Mouse (Mus musculus): ENCODE data around the gene Zkscan5. TPM values are rescaled to one million over a fixed set of nuclear protein-coding genes. Genes with fewer than 3 reads are reported as not detected.

Gene Zkscan5
- 10 to 100 TPM; 10.8 to 11.9 TPM for total RNA-seq (2021)

GRCm38 (mm10) chr5:145203936-145204691 is at the start of gene Zkscan5:
TSS of gene Zkscan5 (plus strand) at chr5:145204562.
- peak; percentile 95 to 96 for DNase-seq (ENCODE audit: low spot score in 2 of 2)
- intact Hi-C loops (cut with DNase I) = loop anchor here (2.0 kb wide), 2 partner anchors 27 to 77 kb away; partner anchors contain the start of genes Zfp655 and Zscan25

- intact Hi-C loops (cut with DNase I) = no loop called here
Observed at GRCm38 (mm10) chr5:145161361-145161760, 43.0 kb upstream of the Zkscan5 start.

GRCm38 (mm10) chr5:145164710-145165109 is 39.7 kb upstream of the Zkscan5 start:
- intact Hi-C loops (cut with DNase I) = no loop called here
- DNase-seq (ENCODE audit: low spot score in 2 of 2) = no peak

More at GRCm38 (mm10) chr5:145161361-145161760, 43.0 kb upstream of the Zkscan5 start:
- no peak for DNase-seq (ENCODE audit: low spot score in 2 of 2)

DNA sequence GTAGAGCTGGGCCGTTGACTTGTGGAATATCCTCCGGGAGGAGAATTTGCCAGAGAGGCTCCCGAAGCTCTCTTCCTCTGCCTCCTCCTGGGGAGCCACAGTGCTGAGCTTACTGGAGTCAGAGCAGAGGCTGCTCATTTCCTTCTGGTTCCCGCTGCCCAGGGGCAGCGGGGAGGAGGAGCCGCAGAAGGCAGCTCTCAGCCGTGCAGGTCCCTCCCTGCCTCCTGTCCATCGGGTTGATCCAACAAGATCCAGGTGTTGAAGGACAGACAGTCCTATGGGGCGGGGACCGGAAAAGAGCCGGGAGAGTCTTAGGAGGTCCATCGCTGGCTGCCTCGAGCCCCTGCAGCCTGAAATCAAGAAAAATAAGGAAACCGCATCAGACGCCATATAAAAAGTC is 39.2 kb upstream of the Zkscan5 start:
- no peak for DNase-seq (ENCODE audit: low spot score in 2 of 2)
- intact Hi-C loops (cut with DNase I) = no loop called here

DNA sequence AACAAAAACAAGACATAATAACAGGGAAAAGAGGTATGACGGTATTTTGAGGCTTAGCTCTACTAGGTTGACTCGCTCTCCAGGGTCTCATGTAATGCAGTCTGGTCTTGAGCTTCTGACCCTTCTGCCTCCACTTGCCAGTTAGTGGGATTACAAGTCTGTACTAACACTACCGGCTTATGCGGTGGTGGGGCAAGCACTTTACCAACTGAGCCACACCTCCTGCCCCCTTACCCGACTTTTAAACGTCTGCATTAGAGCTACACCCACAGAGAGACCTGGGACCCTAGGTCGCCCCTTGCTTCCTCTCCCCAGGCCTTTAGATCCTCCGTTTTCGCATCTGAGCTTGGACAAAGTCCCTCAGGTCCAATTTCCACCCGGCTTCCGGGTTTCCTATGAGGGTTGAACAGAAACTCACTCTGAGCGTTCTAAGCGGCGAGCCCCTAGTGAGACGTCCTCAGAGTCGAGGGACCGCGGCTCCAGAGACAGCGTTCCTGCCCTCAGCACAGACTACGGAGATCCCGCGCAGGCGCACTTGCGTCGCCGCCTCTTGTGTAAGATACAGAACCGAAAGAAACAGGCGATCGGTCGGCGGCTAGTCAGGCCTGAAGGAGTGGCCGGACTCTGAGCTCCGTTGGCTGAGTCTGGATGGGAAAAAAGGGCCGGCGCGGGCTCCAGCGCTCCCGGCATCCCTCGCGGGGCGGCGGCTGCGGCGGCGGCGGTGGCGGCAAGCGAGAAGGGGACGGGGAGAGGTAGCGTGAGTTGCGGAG is 37.6 kb upstream of the Zkscan5 start, which contains the start of the genes Ptcd1 and Cpsf4:
Gene Ptcd1 (minus strand): TSS at position 573 of the 770 bp plus-strand sequence.
Gene Cpsf4 (plus strand): TSS at position 678 of the 770 bp plus-strand sequence.
- DNase-seq (ENCODE audit: low spot score in 2 of 2) = peak; percentile 98 to 99
- intact Hi-C loops (cut with DNase I) = loop anchor here (2.0 kb wide), 1 partner anchor 26 kb away; the partner anchor contains the start of genes Bud31 and Pdap1

DNA sequence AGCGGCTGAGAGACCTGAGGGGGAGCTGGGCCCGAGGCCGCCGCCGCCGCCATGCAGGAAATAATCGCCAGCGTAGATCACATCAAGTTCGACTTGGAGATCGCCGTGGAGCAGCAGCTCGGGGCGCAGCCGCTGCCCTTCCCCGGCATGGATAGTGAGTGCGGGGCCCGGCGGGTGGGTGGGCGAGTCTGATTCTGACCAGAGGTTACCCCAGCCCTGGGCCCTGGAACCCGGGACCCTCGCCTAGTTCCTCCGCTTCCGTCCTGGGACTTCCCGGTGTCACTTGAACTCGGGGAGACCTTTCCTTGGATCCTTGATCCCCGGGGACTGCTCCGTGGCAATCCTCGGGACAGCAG is 37.1 kb upstream of the Zkscan5 start:
- intact Hi-C loops (cut with DNase I) = loop anchor here (2.0 kb wide), 1 partner anchor 26 kb away; the partner anchor contains the start of genes Bud31 and Pdap1
- DNase-seq (ENCODE audit: low spot score in 2 of 2) = no peak

GRCm38 (mm10) chr5:145178461-145178980 is 25.8 kb upstream of the Zkscan5 start:
- intact Hi-C loops (cut with DNase I) = no loop called here
- no peak for DNase-seq (ENCODE audit: low spot score in 2 of 2)

- intact Hi-C loops (cut with DNase I) = no loop called here
- DNase-seq (ENCODE audit: low spot score in 2 of 2) = no peak
Observed at GRCm38 (mm10) chr5:145185244-145185643, 19.1 kb upstream of the Zkscan5 start.

DNA sequence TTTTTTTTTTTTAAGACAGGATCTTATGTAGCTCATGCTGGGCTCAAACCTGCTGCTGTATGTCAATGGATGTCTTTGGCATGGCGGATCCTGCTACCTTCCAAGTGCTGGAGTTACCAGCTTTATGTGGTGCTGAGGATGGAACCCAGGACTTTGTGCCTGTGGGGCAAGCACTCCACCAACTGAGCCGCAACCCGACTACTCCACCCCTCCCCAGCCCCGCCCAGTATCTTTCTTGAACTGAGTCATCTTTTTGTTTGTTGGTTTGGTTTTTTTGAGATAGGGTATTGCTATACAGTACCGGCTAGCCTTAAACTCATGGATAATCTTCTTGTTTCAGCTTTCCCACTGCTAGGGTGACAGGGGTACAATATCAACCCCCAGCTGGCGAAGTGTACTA is 14.9 kb upstream of the Zkscan5 start:
- no peak for DNase-seq (ENCODE audit: low spot score in 2 of 2)
- intact Hi-C loops (cut with DNase I) = no loop called here

DNA sequence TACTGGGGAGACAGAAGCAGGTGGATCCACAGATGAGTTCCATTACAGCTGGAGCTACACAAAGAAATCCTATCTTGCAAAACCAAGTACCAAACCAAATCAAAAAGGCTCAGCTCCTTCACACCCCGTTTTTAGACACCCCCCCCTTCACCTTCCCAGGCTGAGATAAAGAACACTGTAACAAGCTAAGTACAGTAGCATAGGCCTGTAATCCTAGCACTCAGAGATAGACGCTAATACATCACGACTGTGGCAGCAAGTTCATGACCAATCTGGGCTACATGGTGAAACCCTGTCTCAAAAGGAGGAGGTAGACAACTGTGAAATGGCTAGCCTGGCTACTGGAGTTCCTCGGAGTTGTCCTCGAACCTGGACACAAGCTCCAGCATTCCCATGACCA is 14.0 kb upstream of the Zkscan5 start:
- no peak for DNase-seq (ENCODE audit: low spot score in 2 of 2)
- intact Hi-C loops (cut with DNase I) = no loop called here

GRCm38 (mm10) chr5:145190875-145191798 is 13.2 kb upstream of the Zkscan5 start:
- peak; percentile 91 to 93 for DNase-seq (ENCODE audit: low spot score in 2 of 2)
- intact Hi-C loops (cut with DNase I) = no loop called here

- DNase-seq (ENCODE audit: low spot score in 2 of 2) = no peak
- intact Hi-C loops (cut with DNase I) = no loop called here
Observed at GRCm38 (mm10) chr5:145191962-145192361, 12.4 kb upstream of the Zkscan5 start, which contains the start of gene Atp5j2. TSS of gene Atp5j2 (minus strand) at chr5:145192062.

- intact Hi-C loops (cut with DNase I) = no loop called here
- DNase-seq (ENCODE audit: low spot score in 2 of 2) = no peak
Observed at GRCm38 (mm10) chr5:145200387-145200786, 4.0 kb upstream of the Zkscan5 start.

GRCm38 (mm10) chr5:145201321-145201991 is 2.9 kb upstream of the Zkscan5 start, which contains the start of gene Zkscan14:
TSS of gene Zkscan14 (minus strand) at chr5:145201868.
- intact Hi-C loops (cut with DNase I) = no loop called here
- DNase-seq (ENCODE audit: low spot score in 2 of 2) = peak; percentile 74

GRCm38 (mm10) chr5:145202446-145202845 is 1.9 kb upstream of the Zkscan5 start:
- intact Hi-C loops (cut with DNase I) = no loop called here

GRCm38 (mm10) chr5:145205041-145205440 is 679 bp downstream of the Zkscan5 start:
- intact Hi-C loops (cut with DNase I) = loop anchor here (2.0 kb wide), 2 partner anchors 26 to 76 kb away; partner anchors contain the start of genes Zfp655 and Zscan25
- DNase-seq (ENCODE audit: low spot score in 2 of 2) = no peak

More at GRCm38 (mm10) chr5:145202446-145202845, 1.9 kb upstream of the Zkscan5 start:
- no peak for DNase-seq (ENCODE audit: low spot score in 2 of 2)

GRCm38 (mm10) chr5:145207385-145207784 is 3.0 kb downstream of the Zkscan5 start:
- intact Hi-C loops (cut with DNase I) = no loop called here
- no peak for DNase-seq (ENCODE audit: low spot score in 2 of 2)

DNA sequence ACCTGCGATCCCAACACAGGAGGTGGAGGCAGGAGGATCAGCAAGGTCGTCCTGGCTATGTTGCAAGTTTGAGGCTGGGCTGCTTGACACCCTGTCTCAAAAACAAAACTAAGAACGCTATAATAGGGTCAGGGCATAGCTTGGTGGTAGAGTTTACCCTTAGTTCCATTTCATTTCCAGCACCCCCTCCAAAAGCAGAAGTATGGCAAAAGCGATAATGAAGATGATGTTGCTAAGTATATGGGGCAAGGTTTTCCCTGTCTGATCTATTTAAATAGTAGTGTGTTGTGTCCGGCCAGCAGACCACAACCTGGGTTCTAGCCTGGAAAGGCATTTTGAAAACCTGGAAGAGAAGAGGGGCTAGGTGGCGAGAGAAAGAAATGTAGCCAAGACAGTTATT is 3.6 kb downstream of the Zkscan5 start:
- no peak for DNase-seq (ENCODE audit: low spot score in 2 of 2)
- intact Hi-C loops (cut with DNase I) = no loop called here

Data from left cerebral cortex, postnatal 36 days (tissue).